Mouse (Mus musculus) limb, embryonic 12.5 days (tissue): ENCODE data around the gene Ghr. TPM values are rescaled to one million over a fixed set of nuclear protein-coding genes. Genes with fewer than 3 reads are reported as not detected.

Experiments used
- ATAC-seq: fragments of 200-750 bp; cut with Nextera tagmentation; 2 replicates; pipeline ENCODE4 v1.8.0; 2017; ENCODE audit warnings: low read depth, moderate TSS enrichment; ENCODE audit not compliant: insufficient number of reproducible peaks, insufficient read depth, low FRiP score, low TSS enrichment
- H3K27ac ChIP-seq: fragments of 300-500 bp; sonication (generic); 2 replicates; pipeline ENCODE4 v1.5.1; 2016; ENCODE audit warnings: mild to moderate bottlenecking, moderate library complexity
- H3K27me3 ChIP-seq: fragments of 300-500 bp; sonication (generic); 2 replicates; pipeline ENCODE4 v1.6.1; 2016; ENCODE audit warnings: mild to moderate bottlenecking, moderate library complexity
- H3K36me3 ChIP-seq: fragments of 300-500 bp; sonication (generic); 2 replicates; pipeline ENCODE4 v1.6.1; 2016; ENCODE audit warnings: mild to moderate bottlenecking, moderate library complexity
- H3K4me1 ChIP-seq: fragments of 300-500 bp; sonication (generic); replicated peaks from 2 replicates; pipeline ENCODE4 v1.6.1; 2016
- H3K4me2 ChIP-seq: fragments of 300-500 bp; sonication (generic); 2 replicates; pipeline ENCODE4 v1.6.1; 2016; ENCODE audit warnings: mild to moderate bottlenecking, moderate library complexity
- H3K4me3 ChIP-seq: fragments of 300-500 bp; sonication (generic); replicated peaks from 2 replicates; pipeline ENCODE4 v1.5.1; 2016; ENCODE audit warnings: mild to moderate bottlenecking
- H3K9ac ChIP-seq: fragments of 300-500 bp; sonication (generic); replicated peaks from 2 replicates; pipeline ENCODE4 v1.6.1; 2016; ENCODE audit warnings: mild to moderate bottlenecking, moderate library complexity
- H3K9me3 ChIP-seq: fragments of 300-500 bp; sonication (generic); 2 replicates; pipeline ENCODE4 v1.6.1; 2016; ENCODE audit warnings: mild to moderate bottlenecking, moderate library complexity
- WGBS: fragments of 180-500 bp; shearing (Covaris S2); methylation state at CpG from one replicate; pipeline ENCODE4 v1.1.7; 2016; 5-methylcytosine and 5-hydroxymethylcytosine counted together
- polyA plus RNA-seq: library from polyadenylated mRNA; unstranded; fragments of >200 nt; fragmentation: Nextera tagmentation; extraction: Ambion mirVana; gene quantifications from 2 replicates; pipeline ENCODE4 v1.2.1, GENCODE M21; 2016

The Ghr gene
- polyA plus RNA-seq, 1 experiment from 2014 or later = 35.8 TPM

GRCm38 (mm10) chr15:3290435-3290834 is 292.9 kb downstream of the Ghr start:
- no peaks in the 10 kb centered on the region for H3K4me1 ChIP-seq
- no peak for ATAC-seq
- no peak overlapping the region for H3K4me2 ChIP-seq
- H3K27me3 ChIP-seq = no peaks in the 10 kb centered on the region
- H3K9me3 ChIP-seq = no peaks in the 10 kb centered on the region
- H3K36me3 ChIP-seq = no peaks in the 10 kb centered on the region
- no peak overlapping the region for H3K4me3 ChIP-seq
- 85% methylated on average over 3 of the region's 3 CpGs for WGBS
- no peak overlapping the region for H3K9ac ChIP-seq
- no peak overlapping the region for H3K27ac ChIP-seq

GRCm38 (mm10) chr15:3286032-3286431 is 297.3 kb downstream of the Ghr start:
- no peak for ATAC-seq
- Histone ChIP-seq H3K4me1 (no peaks in the 10 kb centered on the region), H3K9me3 (no peaks in the 10 kb centered on the region), H3K27ac (no peak overlapping the region), H3K4me3 (no peak overlapping the region), H3K9ac (no peak overlapping the region), H3K27me3 (no peaks in the 10 kb centered on the region), H3K4me2 (no peak overlapping the region), H3K36me3 (no peaks in the 10 kb centered on the region)

- Histone ChIP-seq H3K9ac (no peak overlapping the region), H3K36me3 (peaks cover 10% of the 10 kb centered on the region; the same call in 1 of the 2 replicates), H3K4me1 (no peaks in the 10 kb centered on the region), H3K4me2 (no peak overlapping the region), H3K4me3 (no peak overlapping the region), H3K27me3 (no peaks in the 10 kb centered on the region), H3K27ac (no peak overlapping the region), H3K9me3 (no peaks in the 10 kb centered on the region)
- ATAC-seq = no peak
- WGBS = 93% methylated on average over 1 of the region's 1 CpGs
Observed at GRCm38 (mm10) chr15:3281737-3282136, 301.6 kb downstream of the Ghr start.

GRCm38 (mm10) chr15:3281216-3281615 is 302.1 kb downstream of the Ghr start:
- Histone ChIP-seq H3K4me3 (no peak overlapping the region), H3K4me1 (no peaks in the 10 kb centered on the region), H3K36me3 (peaks cover 10% of the 10 kb centered on the region; the same call in 1 of the 2 replicates), H3K27ac (no peak overlapping the region), H3K9ac (no peak overlapping the region), H3K27me3 (no peaks in the 10 kb centered on the region), H3K4me2 (no peak overlapping the region), H3K9me3 (no peaks in the 10 kb centered on the region)
- no peak for ATAC-seq

- Histone ChIP-seq H3K4me2 (no peak overlapping the region), H3K27ac (no peak overlapping the region), H3K4me3 (no peak overlapping the region), H3K27me3 (no peaks in the 10 kb centered on the region), H3K4me1 (no peaks in the 10 kb centered on the region), H3K9ac (no peak overlapping the region), H3K36me3 (peaks cover 16% of the 10 kb centered on the region; the same call in 1 of the 2 replicates), H3K9me3 (no peaks in the 10 kb centered on the region)
- 80% methylated on average over 7 of the region's 7 CpGs for WGBS
- no peak for ATAC-seq
Observed at GRCm38 (mm10) chr15:3279242-3279641, 304.1 kb downstream of the Ghr start.

GRCm38 (mm10) chr15:3277391-3277790 is 305.9 kb downstream of the Ghr start:
- WGBS = 83% methylated on average over 2 of the region's 2 CpGs
- H3K4me1 ChIP-seq = no peaks in the 10 kb centered on the region
- H3K27ac ChIP-seq = no peak overlapping the region
- H3K9ac ChIP-seq = no peak overlapping the region
- H3K4me2 ChIP-seq = no peak overlapping the region
- no peaks in the 10 kb centered on the region for H3K9me3 ChIP-seq
- H3K36me3 ChIP-seq = peaks cover 16% of the 10 kb centered on the region; the same call in 1 of the 2 replicates
- H3K27me3 ChIP-seq = no peaks in the 10 kb centered on the region
- ATAC-seq = no peak
- H3K4me3 ChIP-seq = no peak overlapping the region

- no peak for ATAC-seq
- 77% methylated on average over 1 of the region's 1 CpGs for WGBS
Observed at GRCm38 (mm10) chr15:3273191-3273590, 310.1 kb downstream of the Ghr start.

GRCm38 (mm10) chr15:3271216-3271615 is 312.1 kb downstream of the Ghr start:
- no peaks in the 10 kb centered on the region for H3K27me3 ChIP-seq
- no peaks in the 10 kb centered on the region for H3K9me3 ChIP-seq
- peak overlapping the region; percentile 57 for H3K4me2 ChIP-seq
- 0 out of 2 replicates have a peak, but pooled peaks have one; percentile 53 for ATAC-seq
- peaks cover 10% of the 10 kb centered on the region for H3K4me1 ChIP-seq
- H3K36me3 ChIP-seq = peaks cover 5% of the 10 kb centered on the region; the same call in 1 of the 2 replicates
- no peak overlapping the region for H3K9ac ChIP-seq
- peak overlapping the region; percentile 37 for H3K4me3 ChIP-seq
- WGBS = 45% methylated on average over 6 of the region's 6 CpGs
- H3K27ac ChIP-seq = no peak overlapping the region

More at GRCm38 (mm10) chr15:3273191-3273590, 310.1 kb downstream of the Ghr start:
- Histone ChIP-seq H3K4me1 (peaks cover 10% of the 10 kb centered on the region), H3K27ac (no peak overlapping the region), H3K4me2 (no peak overlapping the region), H3K36me3 (peaks cover 10% of the 10 kb centered on the region; the same call in 1 of the 2 replicates), H3K9ac (no peak overlapping the region), H3K27me3 (no peaks in the 10 kb centered on the region), H3K4me3 (no peak overlapping the region), H3K9me3 (no peaks in the 10 kb centered on the region)

GRCm38 (mm10) chr15:3270646-3271077 is 312.6 kb downstream of the Ghr start:
- Histone ChIP-seq H3K36me3 (peaks cover 3% of the 10 kb centered on the region; the same call in 1 of the 2 replicates), H3K27me3 (no peaks in the 10 kb centered on the region), H3K4me2 (peak overlapping the region; percentile 57), H3K4me3 (peak overlapping the region; percentile 37), H3K4me1 (peaks cover 10% of the 10 kb centered on the region), H3K27ac (peak overlapping the region; percentile 92), H3K9ac (peak overlapping the region; percentile 55), H3K9me3 (no peaks in the 10 kb centered on the region)
- 4% methylated on average over 12 of the region's 12 CpGs for WGBS
- peak; percentile 56; the same call in 1 of the 2 replicates for ATAC-seq

- H3K36me3 ChIP-seq = no peaks in the 10 kb centered on the region
- peak overlapping the region; percentile 37 for H3K4me3 ChIP-seq
- no peaks in the 10 kb centered on the region for H3K27me3 ChIP-seq
- peak; percentile 4; the same call in 1 of the 2 replicates for ATAC-seq
- WGBS = 18% methylated on average over 6 of the region's 6 CpGs
- peaks cover 10% of the 10 kb centered on the region for H3K4me1 ChIP-seq
- no peak overlapping the region for H3K9ac ChIP-seq
- peak overlapping the region; percentile 57 for H3K4me2 ChIP-seq
- H3K9me3 ChIP-seq = no peaks in the 10 kb centered on the region
- peak overlapping the region; percentile 92 for H3K27ac ChIP-seq
Observed at GRCm38 (mm10) chr15:3269996-3270645, 313.2 kb downstream of the Ghr start.

- Histone ChIP-seq H3K27ac (peak overlapping the region; percentile 92), H3K36me3 (no peaks in the 10 kb centered on the region), H3K4me1 (peaks cover 10% of the 10 kb centered on the region), H3K9me3 (no peaks in the 10 kb centered on the region), H3K4me2 (peak overlapping the region; percentile 57; the same call in 1 of the 2 replicates), H3K4me3 (no peak overlapping the region), H3K27me3 (no peaks in the 10 kb centered on the region), H3K9ac (no peak overlapping the region)
- 20% methylated on average over 4 of the region's 4 CpGs for WGBS
- peak; percentile 45 for ATAC-seq
Observed at GRCm38 (mm10) chr15:3269496-3269895, 313.8 kb downstream of the Ghr start.

- no peak within 1 kb of the TSS for H3K9ac ChIP-seq
- peaks cover 10% of the 10 kb centered on the region for H3K4me1 ChIP-seq
- no peaks in the 10 kb centered on the region for H3K36me3 ChIP-seq
- H3K27ac ChIP-seq = peak within 1 kb of the TSS; percentile 92
- no peak for ATAC-seq
- H3K27me3 ChIP-seq = no peaks in the 10 kb centered on the region
- no peaks in the 10 kb centered on the region for H3K9me3 ChIP-seq
- 88% methylated on average over 6 of the region's 6 CpGs for WGBS
- H3K4me2 ChIP-seq = no peak within 1 kb of the TSS
- no peak within 1 kb of the TSS for H3K4me3 ChIP-seq
Observed at GRCm38 (mm10) chr15:3268247-3268646, 315.0 kb downstream of the Ghr start, which contains the start of gene Selenop. Gene Selenop, plus strand, starts transcription at chr15:3268547.
